Mouse (Mus musculus): ENCODE data around the gene Ptprq. TPM values are rescaled to one million over a fixed set of nuclear protein-coding genes. Genes with fewer than 3 reads are reported as not detected.

Ptprq gene
- polyA plus RNA-seq, 1 experiment from 2014 or later, result 0.17 TPM

GRCm38 (mm10) chr10:107601371-107601770 is 118.5 kb downstream of the Ptprq start:
- no peaks in the 10 kb centered on the region for H3K36me3 ChIP-seq (ENCODE audit: control insufficient read depth, insufficient read depth)
- no peaks in the 10 kb centered on the region for H3K9me3 ChIP-seq (replicated peaks; ENCODE audit: control insufficient read depth, low read length)
- 88% methylated on average over 6 of the region's 6 CpGs for WGBS
- H3K9ac ChIP-seq (ENCODE audit: low read length), result no peak overlapping the region
- no peaks in the 10 kb centered on the region for H3K27me3 ChIP-seq (ENCODE audit: control insufficient read depth, insufficient read depth, low read length)
- no peaks in the 10 kb centered on the region for H3K4me1 ChIP-seq (ENCODE audit: control insufficient read depth, insufficient read depth, low read length)
- no peak overlapping the region for H3K4me2 ChIP-seq (ENCODE audit: low read depth, low read length)
- no peak overlapping the region for H3K27ac ChIP-seq (ENCODE audit: low read length)
- H3K4me3 ChIP-seq (ENCODE audit: low read length), result no peak overlapping the region
- no peak for ATAC-seq (replicated peaks; ENCODE audit: extremely low read depth, insufficient read depth, low FRiP score)

- no peak overlapping the region for H3K4me3 ChIP-seq (ENCODE audit: low read length)
- no peak overlapping the region for H3K27ac ChIP-seq (ENCODE audit: low read length)
- no peak for ATAC-seq (replicated peaks; ENCODE audit: extremely low read depth, insufficient read depth, low FRiP score)
- H3K9ac ChIP-seq (ENCODE audit: low read length), result no peak overlapping the region
- H3K36me3 ChIP-seq (ENCODE audit: control insufficient read depth, insufficient read depth), result no peaks in the 10 kb centered on the region
- H3K4me2 ChIP-seq (ENCODE audit: low read depth, low read length), result no peak overlapping the region
- H3K4me1 ChIP-seq (ENCODE audit: control insufficient read depth, insufficient read depth, low read length), result no peaks in the 10 kb centered on the region
- no peaks in the 10 kb centered on the region for H3K9me3 ChIP-seq (replicated peaks; ENCODE audit: control insufficient read depth, low read length)
- WGBS, result 74% methylated on average over 5 of the region's 5 CpGs
- no peaks in the 10 kb centered on the region for H3K27me3 ChIP-seq (ENCODE audit: control insufficient read depth, insufficient read depth, low read length)
Measured at GRCm38 (mm10) chr10:107583360-107583759, 136.5 kb downstream of the Ptprq start.

DNA sequence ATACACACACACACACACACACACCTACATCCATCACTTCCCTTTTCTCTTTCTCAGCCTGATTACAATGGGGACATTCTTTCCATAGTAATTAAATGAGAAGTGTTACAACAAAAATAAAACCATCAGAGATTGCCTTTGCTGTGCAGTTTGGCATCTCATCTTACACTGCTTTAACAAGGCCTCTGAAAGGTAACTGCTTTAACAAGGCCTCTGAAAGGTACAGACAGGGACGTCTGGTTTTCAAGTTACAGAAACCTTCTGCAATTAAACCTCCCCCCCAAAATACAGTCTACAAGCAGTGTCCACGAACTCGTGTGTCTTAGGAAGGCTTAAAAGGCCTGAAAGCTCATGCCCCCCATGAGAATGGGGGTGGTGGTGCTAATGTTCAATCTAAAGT is 150.8 kb downstream of the Ptprq start:
- ATAC-seq (replicated peaks; ENCODE audit: extremely low read depth, insufficient read depth, low FRiP score), result no peak
- Histone ChIP-seq H3K4me3 (ENCODE audit: low read length) (no peak overlapping the region), H3K36me3 (ENCODE audit: control insufficient read depth, insufficient read depth) (no peaks in the 10 kb centered on the region), H3K4me2 (ENCODE audit: low read depth, low read length) (no peak overlapping the region), H3K4me1 (ENCODE audit: control insufficient read depth, insufficient read depth, low read length) (no peaks in the 10 kb centered on the region), H3K27ac (ENCODE audit: low read length) (no peak overlapping the region), H3K27me3 (ENCODE audit: control insufficient read depth, insufficient read depth, low read length) (no peaks in the 10 kb centered on the region), H3K9me3 (replicated peaks; ENCODE audit: control insufficient read depth, low read length) (no peaks in the 10 kb centered on the region), H3K9ac (ENCODE audit: low read length) (no peak overlapping the region)
- 57% methylated on average over 3 of the region's 3 CpGs for WGBS

- Histone ChIP-seq H3K4me1 (ENCODE audit: control insufficient read depth, insufficient read depth, low read length) (no peaks in the 10 kb centered on the region), H3K27ac (ENCODE audit: low read length) (no peak overlapping the region), H3K36me3 (ENCODE audit: control insufficient read depth, insufficient read depth) (no peaks in the 10 kb centered on the region), H3K27me3 (ENCODE audit: control insufficient read depth, insufficient read depth, low read length) (no peaks in the 10 kb centered on the region), H3K4me2 (ENCODE audit: low read depth, low read length) (no peak overlapping the region), H3K9ac (ENCODE audit: low read length) (no peak overlapping the region), H3K4me3 (ENCODE audit: low read length) (no peak overlapping the region), H3K9me3 (replicated peaks; ENCODE audit: control insufficient read depth, low read length) (no peaks in the 10 kb centered on the region)
- no peak for ATAC-seq (replicated peaks; ENCODE audit: extremely low read depth, insufficient read depth, low FRiP score)
- 79% methylated on average over 4 of the region's 4 CpGs for WGBS
Measured at GRCm38 (mm10) chr10:107568261-107568660, 151.6 kb downstream of the Ptprq start.

DNA sequence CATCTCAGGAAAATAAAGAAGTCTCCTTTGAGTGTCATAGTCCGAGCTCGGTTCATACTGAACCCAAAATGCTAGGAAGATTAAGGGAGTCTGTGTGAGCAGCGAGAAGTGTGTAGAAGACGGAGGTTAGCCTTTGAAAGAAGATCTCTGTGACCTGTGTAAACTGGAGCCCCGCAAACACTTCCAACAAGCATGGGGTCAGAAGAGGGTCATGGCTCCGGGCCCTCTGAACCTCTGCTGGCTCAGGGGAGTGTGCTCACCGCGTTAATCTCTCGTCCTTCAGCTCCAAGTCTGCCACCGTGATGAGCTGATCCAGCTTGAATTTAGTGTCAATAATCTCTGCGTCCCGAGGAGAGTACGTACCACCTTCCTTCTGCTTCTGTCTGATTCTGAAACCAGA is 157.0 kb downstream of the Ptprq start:
- Histone ChIP-seq H3K36me3 (ENCODE audit: control insufficient read depth, insufficient read depth) (no peaks in the 10 kb centered on the region), H3K4me2 (ENCODE audit: low read depth, low read length) (no peak overlapping the region; the same call in 1 of the 2 replicates), H3K9me3 (replicated peaks; ENCODE audit: control insufficient read depth, low read length) (no peaks in the 10 kb centered on the region), H3K27me3 (ENCODE audit: control insufficient read depth, insufficient read depth, low read length) (no peaks in the 10 kb centered on the region), H3K4me3 (ENCODE audit: low read length) (no peak overlapping the region), H3K9ac (ENCODE audit: low read length) (no peak overlapping the region), H3K27ac (ENCODE audit: low read length) (no peak overlapping the region), H3K4me1 (ENCODE audit: control insufficient read depth, insufficient read depth, low read length) (no peaks in the 10 kb centered on the region)
- ATAC-seq (replicated peaks; ENCODE audit: extremely low read depth, insufficient read depth, low FRiP score), result no peak
- WGBS, result 34% methylated on average over 13 of the region's 13 CpGs

DNA sequence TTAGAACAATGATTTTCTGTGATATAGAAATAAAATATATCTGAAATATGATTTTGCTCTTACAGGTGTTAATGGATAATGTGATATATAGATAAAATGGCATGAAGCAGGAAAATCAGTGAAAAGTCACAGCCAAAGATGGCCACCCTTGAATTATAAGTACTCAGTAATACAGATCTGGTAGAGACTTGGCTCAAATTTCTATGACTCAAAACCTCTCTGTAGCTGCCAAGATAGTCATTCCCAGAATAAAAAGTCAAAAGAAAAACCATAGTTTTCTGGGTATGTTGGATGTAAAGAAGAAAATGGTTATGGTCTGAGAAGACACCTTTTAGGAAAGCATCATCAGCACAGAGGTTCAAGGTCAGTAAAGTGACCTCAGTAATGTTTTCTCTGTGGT is 159.0 kb downstream of the Ptprq start:
- no peak overlapping the region for H3K9ac ChIP-seq (ENCODE audit: low read length)
- H3K4me3 ChIP-seq (ENCODE audit: low read length), result no peak overlapping the region
- no peak overlapping the region for H3K4me2 ChIP-seq (ENCODE audit: low read depth, low read length)
- no peaks in the 10 kb centered on the region for H3K9me3 ChIP-seq (replicated peaks; ENCODE audit: control insufficient read depth, low read length)
- H3K27ac ChIP-seq (ENCODE audit: low read length), result no peak overlapping the region
- H3K36me3 ChIP-seq (ENCODE audit: control insufficient read depth, insufficient read depth), result no peaks in the 10 kb centered on the region
- no peak for ATAC-seq (replicated peaks; ENCODE audit: extremely low read depth, insufficient read depth, low FRiP score)
- H3K27me3 ChIP-seq (ENCODE audit: control insufficient read depth, insufficient read depth, low read length), result no peaks in the 10 kb centered on the region
- no peaks in the 10 kb centered on the region for H3K4me1 ChIP-seq (ENCODE audit: control insufficient read depth, insufficient read depth, low read length)

GRCm38 (mm10) chr10:107543026-107543425 is 176.8 kb downstream of the Ptprq start:
- WGBS, result 61% methylated on average over 1 of the region's 1 CpGs
- Histone ChIP-seq H3K9me3 (replicated peaks; ENCODE audit: control insufficient read depth, low read length) (no peaks in the 10 kb centered on the region), H3K4me1 (ENCODE audit: control insufficient read depth, insufficient read depth, low read length) (no peaks in the 10 kb centered on the region; the same call in 1 of the 2 replicates), H3K27me3 (ENCODE audit: control insufficient read depth, insufficient read depth, low read length) (no peaks in the 10 kb centered on the region), H3K27ac (ENCODE audit: low read length) (no peak overlapping the region), H3K9ac (ENCODE audit: low read length) (no peak overlapping the region), H3K36me3 (ENCODE audit: control insufficient read depth, insufficient read depth) (no peaks in the 10 kb centered on the region), H3K4me2 (ENCODE audit: low read depth, low read length) (no peak overlapping the region), H3K4me3 (ENCODE audit: low read length) (no peak overlapping the region)
- ATAC-seq (replicated peaks; ENCODE audit: extremely low read depth, insufficient read depth, low FRiP score), result no peak

DNA sequence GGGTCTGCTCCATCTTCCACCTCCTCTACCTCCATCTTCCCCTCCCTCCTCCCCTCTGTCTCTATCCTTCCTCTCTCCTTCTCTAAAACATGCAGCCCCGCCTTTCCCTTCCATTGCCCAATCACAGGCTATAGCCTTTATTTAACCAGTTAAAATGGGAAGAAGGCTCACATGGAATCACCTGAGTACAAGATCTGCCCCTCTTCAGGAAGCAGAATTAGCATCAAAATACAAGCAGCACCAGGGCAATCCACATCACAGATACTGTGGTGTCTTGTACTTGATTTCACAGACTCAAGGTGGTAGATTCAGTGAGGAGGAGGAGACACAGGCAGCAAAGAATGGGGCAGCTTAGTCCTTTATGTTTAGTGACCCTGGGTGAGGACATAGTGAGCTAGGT is 191.1 kb downstream of the Ptprq start:
- Histone ChIP-seq H3K36me3 (ENCODE audit: control insufficient read depth, insufficient read depth) (no peaks in the 10 kb centered on the region), H3K4me1 (ENCODE audit: control insufficient read depth, insufficient read depth, low read length) (no peaks in the 10 kb centered on the region), H3K9me3 (replicated peaks; ENCODE audit: control insufficient read depth, low read length) (no peaks in the 10 kb centered on the region), H3K9ac (ENCODE audit: low read length) (no peak overlapping the region), H3K27me3 (ENCODE audit: control insufficient read depth, insufficient read depth, low read length) (no peaks in the 10 kb centered on the region), H3K4me2 (ENCODE audit: low read depth, low read length) (no peak overlapping the region), H3K4me3 (ENCODE audit: low read length) (no peak overlapping the region), H3K27ac (ENCODE audit: low read length) (no peak overlapping the region)
- 88% methylated on average over 1 of the region's 1 CpGs for WGBS
- ATAC-seq (replicated peaks; ENCODE audit: extremely low read depth, insufficient read depth, low FRiP score), result no peak

- ATAC-seq (replicated peaks; ENCODE audit: extremely low read depth, insufficient read depth, low FRiP score), result no peak
- no peak overlapping the region for H3K9ac ChIP-seq (ENCODE audit: low read length)
- WGBS, result 61% methylated on average over 5 of the region's 5 CpGs
- no peaks in the 10 kb centered on the region for H3K36me3 ChIP-seq (ENCODE audit: control insufficient read depth, insufficient read depth)
- H3K9me3 ChIP-seq (replicated peaks; ENCODE audit: control insufficient read depth, low read length), result no peaks in the 10 kb centered on the region
- no peak overlapping the region for H3K4me3 ChIP-seq (ENCODE audit: low read length)
- H3K27me3 ChIP-seq (ENCODE audit: control insufficient read depth, insufficient read depth, low read length), result no peaks in the 10 kb centered on the region
- no peak overlapping the region for H3K27ac ChIP-seq (ENCODE audit: low read length)
- H3K4me2 ChIP-seq (ENCODE audit: low read depth, low read length), result no peak overlapping the region
- no peaks in the 10 kb centered on the region for H3K4me1 ChIP-seq (ENCODE audit: control insufficient read depth, insufficient read depth, low read length)
Measured at GRCm38 (mm10) chr10:107519216-107519615, 200.6 kb downstream of the Ptprq start.

DNA sequence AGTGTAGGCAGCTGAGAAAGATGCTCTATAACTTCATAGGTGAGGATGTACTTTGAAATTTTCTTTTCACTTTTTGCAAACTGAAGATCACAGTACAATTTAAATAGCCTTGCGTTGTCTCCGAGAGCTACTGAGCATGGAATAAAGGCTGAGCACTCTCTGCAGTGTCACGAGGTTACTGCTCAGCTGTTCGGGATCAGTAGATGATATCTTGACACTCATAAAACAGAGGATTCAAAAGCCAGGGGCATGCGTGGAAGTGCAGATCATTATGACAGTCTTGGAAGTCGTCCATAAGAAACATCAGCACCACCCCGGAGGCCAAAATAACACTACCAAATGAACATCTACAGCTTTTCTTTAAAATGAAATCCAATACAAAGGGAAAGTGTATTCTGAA is 203.2 kb downstream of the Ptprq start:
- Histone ChIP-seq H3K27me3 (ENCODE audit: control insufficient read depth, insufficient read depth, low read length) (no peaks in the 10 kb centered on the region), H3K27ac (ENCODE audit: low read length) (no peak overlapping the region), H3K36me3 (ENCODE audit: control insufficient read depth, insufficient read depth) (no peaks in the 10 kb centered on the region), H3K4me3 (ENCODE audit: low read length) (no peak overlapping the region), H3K4me2 (ENCODE audit: low read depth, low read length) (no peak overlapping the region), H3K9me3 (replicated peaks; ENCODE audit: control insufficient read depth, low read length) (no peaks in the 10 kb centered on the region), H3K9ac (ENCODE audit: low read length) (no peak overlapping the region), H3K4me1 (ENCODE audit: control insufficient read depth, insufficient read depth, low read length) (no peaks in the 10 kb centered on the region)
- 59% methylated on average over 7 of the region's 7 CpGs for WGBS
- no peak for ATAC-seq (replicated peaks; ENCODE audit: extremely low read depth, insufficient read depth, low FRiP score)
